Mouse (Mus musculus) testis, adult 2 months (tissue): ENCODE measurements at regions not wholly inside any gene's neighbourhood (a gene's known extent, or its start where the extent isn't known, plus 50 kb on each side); places are given as distances from the start of the nearest gene placed in this dataset.

Experiments
- CTCF ChIP-seq: fragments of 200-500 bp; IDR thresholded peaks from 2 replicates; pipeline ENCODE4 v1.5.1; 2012; ENCODE audit warnings: low read depth, mild to moderate bottlenecking, inconsistent platforms, low read length, moderate library complexity; ENCODE audit not compliant: control insufficient read depth, insufficient read depth, insufficient replicate concordance
- POLR2A ChIP-seq: fragments of 200-500 bp; IDR thresholded peaks from 2 replicates; pipeline ENCODE4 v1.6.1; 2012; ENCODE audit warnings: low read depth, mild to moderate bottlenecking, inconsistent platforms, low read length, moderate library complexity; ENCODE audit not compliant: control insufficient read depth

DNA sequence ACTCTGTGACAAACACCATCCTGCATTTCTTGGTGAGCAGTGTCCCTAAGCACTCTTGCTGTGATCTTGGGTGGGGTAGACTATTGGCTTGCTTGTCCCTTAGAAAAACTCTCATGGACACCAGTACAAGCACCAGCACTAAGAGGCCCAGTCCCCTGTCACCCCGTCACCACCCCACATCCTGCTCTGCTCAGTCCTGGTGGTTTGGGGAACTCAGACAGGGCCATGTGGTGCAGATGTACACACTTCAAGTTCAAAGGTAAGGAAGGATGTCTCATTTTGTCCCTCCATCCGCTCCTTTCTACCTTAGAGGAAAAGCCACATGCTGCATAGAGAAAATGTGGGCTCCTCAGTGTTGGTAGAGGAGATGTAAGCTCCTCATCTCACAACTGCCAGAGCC lies 426.1 kb upstream of the Zmiz1 start:
- TF ChIP-seq CTCF (no peak), POLR2A (no peak)
